Mouse (Mus musculus): ENCODE measurements around the gene Rgl1. TPM values are rescaled to one million over a fixed set of nuclear protein-coding genes. Genes with fewer than 3 reads are reported as not detected.

Rgl1 gene
- polyA plus RNA-seq, 3 experiments from 2014 or later = 0.74 to 0.94 TPM; not detected in 1

GRCm38 (mm10) chr1:152540304-152540887 is 225.8 kb downstream of the Rgl1 start:
- ATAC-seq = no peak

- ATAC-seq = no peak
These were observed 227.3 kb downstream of the Rgl1 start for GRCm38 (mm10) chr1:152538817-152539216.

GRCm38 (mm10) chr1:152537186-152537585 is 229.0 kb downstream of the Rgl1 start:
- ATAC-seq = no peak

GRCm38 (mm10) chr1:152536416-152537018 is 229.6 kb downstream of the Rgl1 start:
- no peak for ATAC-seq

GRCm38 (mm10) chr1:152534531-152534930 is 231.6 kb downstream of the Rgl1 start:
- no peak for ATAC-seq

GRCm38 (mm10) chr1:152531498-152531897 is 234.7 kb downstream of the Rgl1 start:
- ATAC-seq = no peak

- ATAC-seq = no peak
These were observed 237.4 kb downstream of the Rgl1 start for GRCm38 (mm10) chr1:152528778-152529177.

- no peak for ATAC-seq
These were observed 237.9 kb downstream of the Rgl1 start for GRCm38 (mm10) chr1:152528214-152528613.

- no peak for ATAC-seq
These were observed 240.0 kb downstream of the Rgl1 start for GRCm38 (mm10) chr1:152526154-152526553.

- no peak for ATAC-seq
These were observed 241.0 kb downstream of the Rgl1 start for GRCm38 (mm10) chr1:152524987-152525648.

GRCm38 (mm10) chr1:152524098-152524892 is 241.9 kb downstream of the Rgl1 start:
- no peak for ATAC-seq

GRCm38 (mm10) chr1:152523292-152523691 is 242.9 kb downstream of the Rgl1 start:
- no peak for ATAC-seq

GRCm38 (mm10) chr1:152522226-152522625 is 243.9 kb downstream of the Rgl1 start:
- ATAC-seq = no peak

- ATAC-seq = no peak
These were observed 245.2 kb downstream of the Rgl1 start for GRCm38 (mm10) chr1:152520798-152521575.

GRCm38 (mm10) chr1:152518971-152519370 is 247.2 kb downstream of the Rgl1 start:
- no peak for ATAC-seq

- no peak for ATAC-seq
These were observed 249.0 kb downstream of the Rgl1 start for GRCm38 (mm10) chr1:152517057-152517570.

- no peak for ATAC-seq
These were observed 251.9 kb downstream of the Rgl1 start for GRCm38 (mm10) chr1:152514256-152514655.

GRCm38 (mm10) chr1:152511237-152511636 is 254.9 kb downstream of the Rgl1 start:
- peak; percentile 32 for ATAC-seq

GRCm38 (mm10) chr1:152508481-152509220 is 257.5 kb downstream of the Rgl1 start:
- no peak for ATAC-seq

- no peak for ATAC-seq
These were observed 259.4 kb downstream of the Rgl1 start for GRCm38 (mm10) chr1:152506726-152507125.

GRCm38 (mm10) chr1:152506175-152506574 is 260.0 kb downstream of the Rgl1 start:
- no peak for ATAC-seq

Data from inflammation-experienced regulatory T-cells, adult 6 months (primary cell).